Mouse (Mus musculus) embryonic facial prominence, embryonic 14.5 days (tissue): ENCODE data around the gene Tbc1d10c. TPM values are rescaled to one million over a fixed set of nuclear protein-coding genes. Genes with fewer than 3 reads are reported as not detected.

ENCODE experiments used
- ATAC-seq: fragments of 200-750 bp; cut with Nextera tagmentation; 2 replicates; pipeline ENCODE4 v1.8.0; 2017; ENCODE audit warnings: low read depth, moderate number of reproducible peaks, moderate TSS enrichment
- DNase-seq: peaks from one replicate; pipeline ENCODE4 v3.0.0-alpha.2; 2015; ENCODE audit warnings: low spot score
- H3K27ac ChIP-seq: fragments of 300-500 bp; sonication (generic); replicated peaks from 2 replicates; pipeline ENCODE4 v1.5.1; 2014; ENCODE audit warnings: low read depth, mild to moderate bottlenecking, low read length, moderate library complexity
- H3K27me3 ChIP-seq: fragments of 300-500 bp; sonication (generic); replicated peaks from 2 replicates; pipeline ENCODE4 v1.6.1; 2014; ENCODE audit warnings: low read length; ENCODE audit not compliant: control insufficient read depth, insufficient read depth
- H3K36me3 ChIP-seq: fragments of 300-500 bp; sonication (generic); 2 replicates; pipeline ENCODE4 v1.6.1; 2014; ENCODE audit warnings: low read length, mixed read lengths; ENCODE audit not compliant: control insufficient read depth, insufficient read depth
- H3K4me1 ChIP-seq: fragments of 300-500 bp; sonication (generic); 2 replicates; pipeline ENCODE4 v1.6.1; 2014; ENCODE audit warnings: antibody characterized with exemption, low read length; ENCODE audit not compliant: control insufficient read depth, insufficient read depth
- H3K4me2 ChIP-seq: fragments of 300-500 bp; sonication (generic); 2 replicates; pipeline ENCODE4 v1.6.1; 2014; ENCODE audit warnings: low read depth, mild to moderate bottlenecking, low read length, moderate library complexity, mixed read lengths
- H3K4me3 ChIP-seq: fragments of 300-500 bp; sonication (generic); 2 replicates; pipeline ENCODE4 v1.5.1; 2014; ENCODE audit warnings: low read depth, mild to moderate bottlenecking, low read length
- H3K9ac ChIP-seq: fragments of 300-500 bp; sonication (generic); 2 replicates; pipeline ENCODE4 v1.6.1; 2014; ENCODE audit warnings: low read depth, mild to moderate bottlenecking, low read length, moderate library complexity, mixed read lengths
- H3K9me3 ChIP-seq: fragments of 300-500 bp; sonication (generic); 2 replicates; pipeline ENCODE4 v1.6.1; 2016; ENCODE audit warnings: low read length; ENCODE audit not compliant: control insufficient read depth
- WGBS: fragments of 180-500 bp; shearing (Covaris S2); extraction: QIAGEN DNeasy Blood & Tissue Kit; methylation state at CpG from one replicate; pipeline ENCODE4 v1.1.7; 2014; 5-methylcytosine and 5-hydroxymethylcytosine counted together
- polyA plus RNA-seq: library from polyadenylated mRNA; unstranded; fragments of >200 nt; fragmentation: Nextera tagmentation; extraction: Ambion mirVana; gene quantifications from 2 replicates; pipeline ENCODE4 v1.2.1, GENCODE M21; 2014

The Tbc1d10c gene
- polyA plus RNA-seq, 1 experiment from 2014 or later = 3.6 TPM

DNA sequence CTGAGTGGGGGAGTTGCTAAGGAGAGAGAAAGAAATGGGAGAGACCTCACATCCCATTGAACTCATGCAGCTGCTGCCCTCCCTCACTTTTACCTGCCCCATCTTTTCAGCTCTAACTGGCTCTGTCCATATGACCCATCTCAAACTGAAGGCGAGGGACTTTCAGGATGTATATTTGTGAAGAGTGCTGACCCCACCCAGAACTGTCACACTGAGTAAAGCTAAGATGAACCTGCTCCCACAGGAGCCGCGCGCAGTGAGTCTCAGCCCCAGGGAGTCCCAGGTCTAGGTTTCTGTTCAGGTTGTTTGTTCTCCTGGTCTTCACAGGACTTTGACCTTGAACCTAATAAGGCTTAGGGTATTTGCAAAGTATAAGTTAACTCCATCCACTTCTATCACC lies 37.8 kb upstream of the Tbc1d10c start:
- WGBS = 78% methylated on average over 4 of the region's 4 CpGs

DNA sequence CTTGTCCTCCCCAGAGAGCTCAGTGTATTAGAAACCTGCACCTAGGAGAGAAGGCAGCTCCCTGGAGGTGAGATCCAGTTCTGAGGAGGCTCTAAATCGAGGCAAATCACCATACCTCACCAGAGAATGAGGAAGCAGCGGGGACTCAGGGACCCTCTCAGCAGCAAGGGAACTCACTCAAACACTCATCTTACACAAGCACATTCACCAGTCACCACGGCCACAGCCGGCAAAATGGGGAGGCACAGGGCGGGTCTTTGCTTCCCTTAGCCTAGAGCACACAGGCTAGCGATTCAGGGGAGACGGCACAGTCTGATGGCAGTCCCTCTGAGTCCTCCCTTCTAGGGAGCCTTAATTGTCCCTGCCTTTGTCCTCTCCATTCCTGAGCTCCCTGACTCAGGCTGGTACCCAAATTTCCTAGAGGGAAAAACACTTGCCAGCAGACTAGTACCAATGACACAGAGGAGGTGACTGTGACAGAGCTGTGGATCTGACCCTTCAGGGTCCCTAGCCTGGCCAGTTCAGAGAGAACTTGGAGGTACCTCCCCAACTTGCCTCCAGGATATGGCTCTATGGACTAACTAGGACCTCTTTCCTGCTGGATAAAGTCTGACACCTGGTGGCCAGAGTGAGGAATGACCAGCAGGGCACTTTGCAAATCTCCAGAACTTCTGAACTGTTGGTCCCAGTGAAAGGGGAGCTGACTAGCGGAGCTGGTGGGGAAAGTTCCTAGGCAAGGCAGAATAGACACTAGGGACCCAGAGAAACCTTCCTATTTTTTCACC lies 37.0 kb upstream of the Tbc1d10c start:
- no peaks in the 10 kb centered on the region for H3K36me3 ChIP-seq
- H3K27ac ChIP-seq = no peak overlapping the region
- peaks cover 10% of the 10 kb centered on the region; the same call in 1 of the 2 replicates for H3K4me1 ChIP-seq
- no peaks in the 10 kb centered on the region for H3K9me3 ChIP-seq
- 14% methylated on average over 8 of the region's 8 CpGs for WGBS
- no peak overlapping the region for H3K4me2 ChIP-seq
- DNase-seq (peak; percentile 89), ATAC-seq (peak; percentile 35; the same call in 1 of the 2 replicates)
- H3K9ac ChIP-seq = no peak overlapping the region
- no peak overlapping the region for H3K4me3 ChIP-seq
- H3K27me3 ChIP-seq = no peaks in the 10 kb centered on the region

More for the DNA sequence above, 37.8 kb upstream of the Tbc1d10c start:
- no peak overlapping the region for H3K4me3 ChIP-seq
- no peak overlapping the region for H3K9ac ChIP-seq
- H3K27me3 ChIP-seq = no peaks in the 10 kb centered on the region
- no peak overlapping the region for H3K4me2 ChIP-seq
- no peaks in the 10 kb centered on the region for H3K36me3 ChIP-seq
- peaks cover 10% of the 10 kb centered on the region; the same call in 1 of the 2 replicates for H3K4me1 ChIP-seq
- DNase-seq (no peak), ATAC-seq (no peak)
- no peaks in the 10 kb centered on the region for H3K9me3 ChIP-seq
- H3K27ac ChIP-seq = no peak overlapping the region

DNA sequence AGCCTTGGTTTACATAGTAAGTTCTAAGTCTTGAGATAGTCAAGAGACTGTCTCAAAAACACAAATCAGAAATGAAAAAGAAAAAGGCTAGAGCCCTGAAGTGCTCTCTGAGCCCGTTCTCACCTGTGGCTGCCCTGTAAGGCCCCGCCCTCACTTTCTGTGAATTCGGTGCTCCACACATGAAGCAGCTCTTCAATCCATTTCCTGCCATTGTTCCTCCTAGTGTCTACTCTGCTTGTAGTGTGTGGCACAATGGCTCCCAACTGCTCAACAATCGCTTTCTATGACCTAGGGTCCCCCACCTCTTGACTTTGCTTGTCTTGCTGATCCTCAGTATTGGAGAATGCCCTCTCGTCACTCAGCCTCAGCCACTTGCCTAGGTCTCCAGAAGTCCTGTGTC lies 36.4 kb upstream of the Tbc1d10c start:
- H3K36me3 ChIP-seq = 0 out of 2 replicates have a peak, but pooled peaks cover under 1% of the 10 kb centered on the region
- ATAC-seq (no peak), DNase-seq (no peak)
- WGBS = 71% methylated on average over 5 of the region's 5 CpGs
- H3K4me1 ChIP-seq = peaks cover 7% of the 10 kb centered on the region; the same call in 1 of the 2 replicates
- H3K4me3 ChIP-seq = no peak overlapping the region
- H3K4me2 ChIP-seq = no peak overlapping the region
- H3K9ac ChIP-seq = no peak overlapping the region
- no peaks in the 10 kb centered on the region for H3K27me3 ChIP-seq
- no peaks in the 10 kb centered on the region for H3K9me3 ChIP-seq
- H3K27ac ChIP-seq = no peak overlapping the region

DNA sequence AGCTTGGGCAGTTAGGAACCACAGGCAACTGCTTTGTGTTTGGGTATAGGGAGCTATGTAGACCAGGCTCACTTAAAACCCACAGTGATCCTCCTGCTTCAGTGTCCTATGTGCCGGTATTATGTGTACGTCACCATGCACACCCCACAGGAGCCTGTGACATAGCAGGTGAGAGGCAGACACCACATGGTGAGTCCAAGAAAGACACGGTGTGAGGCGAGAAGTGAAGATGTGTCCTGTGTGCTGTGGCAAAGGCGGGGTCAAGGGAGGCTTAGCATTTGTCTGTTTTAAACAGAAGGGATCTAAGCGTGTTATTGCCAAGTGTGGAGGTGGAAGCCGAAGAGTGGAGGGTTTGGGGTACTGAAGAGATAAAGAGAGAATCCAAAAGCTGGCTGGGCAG lies 35.7 kb upstream of the Tbc1d10c start:
- Histone ChIP-seq H3K4me2 (no peak overlapping the region), H3K27ac (no peak overlapping the region), H3K4me1 (peaks cover 3% of the 10 kb centered on the region), H3K36me3 (peaks cover 7% of the 10 kb centered on the region), H3K9ac (no peak overlapping the region), H3K27me3 (no peaks in the 10 kb centered on the region), H3K9me3 (no peaks in the 10 kb centered on the region), H3K4me3 (no peak overlapping the region)
- DNase-seq = no peak
- WGBS = 88% methylated on average over 7 of the region's 7 CpGs
- ATAC-seq = no peak

DNA sequence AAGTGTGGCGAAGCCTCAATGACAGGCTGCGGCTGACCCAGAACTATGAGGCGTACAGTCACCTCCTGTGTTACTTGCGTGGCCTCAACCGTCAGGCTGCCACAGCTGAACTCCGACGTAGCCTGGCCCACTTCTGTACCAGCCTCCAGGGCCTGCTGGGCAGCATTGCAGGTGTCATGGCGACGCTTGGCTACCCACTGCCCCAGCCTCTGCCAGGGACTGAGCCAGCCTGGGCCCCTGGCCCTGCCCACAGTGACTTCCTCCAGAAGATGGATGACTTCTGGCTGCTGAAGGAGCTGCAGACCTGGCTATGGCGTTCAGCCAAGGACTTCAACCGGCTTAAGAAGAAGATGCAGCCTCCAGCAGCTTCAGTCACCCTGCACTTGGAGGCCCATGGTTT lies 31.1 kb upstream of the Tbc1d10c start:
- peaks cover 38% of the 10 kb centered on the region for H3K4me1 ChIP-seq
- no peak overlapping the region for H3K27ac ChIP-seq
- H3K27me3 ChIP-seq = no peaks in the 10 kb centered on the region
- DNase-seq (no peak), ATAC-seq (no peak)
- H3K36me3 ChIP-seq = peaks cover 12% of the 10 kb centered on the region
- 78% methylated on average over 11 of the region's 11 CpGs for WGBS
- no peaks in the 10 kb centered on the region for H3K9me3 ChIP-seq
- H3K4me2 ChIP-seq = no peak overlapping the region
- H3K4me3 ChIP-seq = no peak overlapping the region
- H3K9ac ChIP-seq = no peak overlapping the region

DNA sequence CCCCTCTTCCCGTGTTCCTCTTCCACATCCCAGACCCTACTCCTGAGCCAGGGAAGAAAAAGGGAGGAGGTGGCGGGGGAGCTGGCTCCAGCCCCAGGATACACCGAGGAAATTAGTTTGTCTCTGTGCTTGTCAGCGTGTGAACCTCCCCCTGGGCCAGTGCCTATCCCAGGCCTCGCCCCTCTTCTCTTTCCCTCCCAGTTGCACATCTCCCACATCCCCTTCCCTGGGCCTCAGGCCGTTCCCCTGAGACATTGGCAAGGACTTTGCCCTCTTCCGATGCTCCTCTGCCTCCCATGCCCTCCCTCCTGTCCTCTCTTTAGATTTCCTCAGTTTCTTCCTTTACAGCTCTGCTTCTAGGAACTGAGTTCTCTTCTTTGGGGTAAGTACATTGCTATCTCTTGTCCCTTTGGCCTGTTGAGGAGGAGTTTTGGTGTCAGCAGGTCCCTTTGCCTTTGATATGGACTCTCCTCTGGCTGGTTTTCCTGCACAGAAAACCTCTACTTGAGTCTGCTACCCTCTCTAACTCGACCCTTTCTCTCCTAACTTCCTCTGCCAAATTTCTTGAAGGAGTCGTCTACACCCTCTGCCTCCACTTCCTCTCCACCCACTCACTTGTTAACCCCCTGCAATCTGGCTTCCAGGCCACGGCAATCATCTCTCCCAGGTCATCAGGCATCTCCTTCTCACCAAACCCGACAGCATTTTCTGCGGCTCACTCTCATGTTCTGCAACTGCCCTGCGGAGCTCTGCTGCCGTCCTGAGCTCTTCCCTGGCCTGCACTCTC lies 30.1 kb upstream of the Tbc1d10c start:
- H3K36me3 ChIP-seq = peaks cover 12% of the 10 kb centered on the region
- ATAC-seq (peak; percentile 39), DNase-seq (peak; percentile 61)
- H3K9ac ChIP-seq = peak overlapping the region; percentile 35
- peaks cover 44% of the 10 kb centered on the region for H3K4me1 ChIP-seq
- H3K4me2 ChIP-seq = peak overlapping the region; percentile 28
- H3K27me3 ChIP-seq = no peaks in the 10 kb centered on the region
- 30% methylated on average over 13 of the region's 14 CpGs for WGBS
- H3K9me3 ChIP-seq = no peaks in the 10 kb centered on the region
- H3K27ac ChIP-seq = peak overlapping the region; percentile 57
- H3K4me3 ChIP-seq = no peak overlapping the region

DNA sequence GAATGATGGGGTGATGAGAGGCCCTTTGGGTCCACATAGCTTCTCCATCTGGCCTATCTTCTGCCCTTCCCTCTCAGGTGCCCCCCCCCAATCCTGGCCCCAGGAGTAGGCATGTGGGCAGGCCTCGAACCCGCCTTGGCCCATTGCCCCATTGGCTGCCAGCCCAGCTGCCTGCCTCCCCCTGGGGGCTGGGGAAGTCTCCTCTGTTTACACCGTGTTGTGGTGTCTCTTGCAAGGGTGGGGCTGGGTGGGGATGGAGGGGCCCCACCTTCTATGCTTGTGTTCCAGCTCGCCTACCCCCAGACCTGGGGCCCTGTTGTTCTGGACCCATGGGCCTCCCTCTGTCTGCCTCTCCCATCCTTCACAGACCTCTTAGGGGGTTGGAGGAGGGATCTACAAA lies 29.3 kb upstream of the Tbc1d10c start:
- no peak overlapping the region for H3K4me3 ChIP-seq
- ATAC-seq = peak; percentile 47; the same call in 1 of the 2 replicates
- no peaks in the 10 kb centered on the region for H3K9me3 ChIP-seq
- WGBS = 47% methylated on average over 4 of the region's 4 CpGs
- no peaks in the 10 kb centered on the region for H3K27me3 ChIP-seq
- no peak for DNase-seq
- H3K4me1 ChIP-seq = peaks cover 46% of the 10 kb centered on the region
- peak overlapping the region; percentile 28 for H3K4me2 ChIP-seq
- peak overlapping the region; percentile 35; the same call in 1 of the 2 replicates for H3K9ac ChIP-seq
- peaks cover 12% of the 10 kb centered on the region for H3K36me3 ChIP-seq
- peak overlapping the region; percentile 57 for H3K27ac ChIP-seq

DNA sequence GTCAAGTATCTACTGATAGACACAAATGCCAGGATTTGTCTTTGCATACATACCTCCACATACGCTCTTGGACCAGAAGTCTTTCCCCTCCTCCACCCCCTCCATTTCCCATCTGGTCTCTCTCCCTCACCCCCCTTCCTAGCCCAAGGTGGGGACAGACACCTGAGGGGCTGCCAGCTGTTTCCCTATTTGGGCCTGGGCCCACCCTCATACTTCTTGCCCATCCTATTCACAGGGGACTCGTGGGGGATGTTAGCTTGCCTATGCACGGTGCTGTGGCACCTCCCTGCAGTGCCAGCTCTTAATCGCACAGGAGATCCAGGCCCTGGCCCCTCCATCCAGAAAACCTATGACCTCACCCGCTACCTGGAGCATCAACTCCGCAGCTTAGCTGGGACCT lies 28.9 kb upstream of the Tbc1d10c start:
- Histone ChIP-seq H3K9me3 (no peaks in the 10 kb centered on the region), H3K27ac (peak overlapping the region; percentile 57; the same call in 1 of the 2 replicates), H3K4me1 (peaks cover 46% of the 10 kb centered on the region), H3K4me2 (0 out of 2 replicates have a peak overlapping the region, but pooled peaks have one; percentile 28), H3K9ac (0 out of 2 replicates have a peak overlapping the region, but pooled peaks have one; percentile 35), H3K4me3 (no peak overlapping the region), H3K27me3 (no peaks in the 10 kb centered on the region), H3K36me3 (peaks cover 12% of the 10 kb centered on the region)
- ATAC-seq (no peak), DNase-seq (no peak)
- WGBS = 73% methylated on average over 6 of the region's 6 CpGs
